Mouse (Mus musculus): ENCODE measurements around the gene Hsp90ab1. TPM values are rescaled to one million over a fixed set of nuclear protein-coding genes. Genes with fewer than 3 reads are reported as not detected.
A peak's percentile ranks its signal among the peaks of the same experiment; 100 is the strongest.

Gene Hsp90ab1
- total RNA-seq, 2 experiments from 2014 or later = 448 to 829 TPM

DNA sequence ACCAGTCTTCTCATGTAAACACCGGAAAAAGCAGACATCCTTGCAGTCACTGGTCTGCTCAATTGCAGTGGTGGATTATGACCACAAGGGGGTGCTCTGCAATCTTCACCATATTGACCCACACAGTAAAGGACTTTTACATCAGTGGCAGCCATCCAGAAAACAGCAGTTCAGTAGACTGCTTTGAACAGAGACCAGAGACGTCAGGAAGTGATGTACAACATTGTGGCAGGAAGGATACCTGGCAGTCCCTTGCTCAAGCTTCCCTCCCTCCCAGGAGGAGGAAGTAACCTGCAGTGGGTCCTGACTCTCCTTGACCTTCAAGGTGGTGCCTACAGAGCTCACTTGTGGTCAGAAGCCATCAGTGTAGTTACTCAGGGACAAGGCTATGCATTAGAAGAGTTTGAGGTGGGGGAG is 8.5 kb upstream of the Hsp90ab1 start:
- ATAC-seq (ENCODE audit: poor library complexity, severe bottlenecking) = peak; percentile 60

DNA sequence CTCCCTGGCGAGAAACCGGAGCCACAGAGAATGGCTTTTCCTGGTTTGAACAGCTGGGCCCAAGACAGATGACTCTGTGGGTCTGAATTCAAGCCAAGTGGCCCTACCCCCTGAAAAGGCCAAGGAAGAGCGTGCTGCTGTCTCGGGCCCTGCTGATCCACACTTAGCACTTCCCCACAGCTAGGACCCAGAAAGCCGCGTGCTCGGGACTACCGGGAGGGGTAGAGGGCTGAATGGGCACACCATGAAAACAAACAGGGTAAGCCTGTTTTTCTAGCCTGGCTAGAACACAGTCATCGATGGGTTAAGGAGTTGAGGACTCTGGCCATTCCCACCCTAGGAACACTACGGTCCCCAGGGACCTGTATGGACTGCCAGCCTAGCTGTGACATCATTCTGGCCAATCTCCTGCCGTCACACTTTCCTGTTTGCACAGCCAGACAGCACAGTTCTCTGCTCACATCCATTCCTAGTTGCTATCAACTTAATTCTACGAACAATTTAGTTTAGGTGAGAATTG is 7.9 kb upstream of the Hsp90ab1 start:
- no peak for ATAC-seq (ENCODE audit: poor library complexity, severe bottlenecking)

DNA sequence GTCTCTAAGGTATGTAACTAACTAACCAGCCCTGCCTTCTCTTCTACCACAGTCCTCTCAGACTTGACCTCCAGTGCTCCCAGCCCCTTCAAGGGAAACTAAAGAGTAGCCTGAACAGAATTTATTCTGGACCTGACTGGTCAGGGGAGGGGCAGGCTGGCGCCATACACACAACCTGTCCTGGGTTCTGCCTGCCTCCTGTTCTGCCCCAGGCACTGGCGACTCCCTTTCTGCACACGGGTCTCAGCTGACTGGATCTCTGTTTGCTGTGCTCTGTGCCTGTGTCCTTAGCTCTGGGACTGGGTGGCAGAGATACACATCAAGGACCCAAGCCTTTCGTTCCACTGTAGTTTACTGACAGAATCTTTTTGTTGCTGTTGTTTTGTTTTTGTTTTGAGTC is 6.5 kb upstream of the Hsp90ab1 start:
- ATAC-seq (ENCODE audit: poor library complexity, severe bottlenecking) = no peak

DNA sequence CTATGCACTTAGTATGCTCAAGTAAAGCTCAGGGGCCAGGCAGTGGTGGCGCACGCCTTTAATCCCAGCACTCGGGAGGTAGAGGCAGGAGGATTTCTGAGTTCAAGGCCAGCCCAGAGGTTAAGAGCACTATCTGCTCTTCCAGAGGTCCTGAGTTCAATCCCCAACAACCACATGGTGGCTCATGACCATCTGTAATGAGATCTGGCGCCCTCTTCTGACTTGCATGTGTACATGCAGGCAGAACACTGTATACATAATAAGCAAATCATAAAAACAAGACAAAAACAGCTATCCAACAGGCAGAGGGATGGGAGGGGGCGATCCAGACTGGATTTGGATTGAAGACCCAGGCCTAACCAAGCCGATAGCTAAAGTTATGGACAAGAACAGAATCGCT is 5.8 kb upstream of the Hsp90ab1 start:
- no peak for ATAC-seq (ENCODE audit: poor library complexity, severe bottlenecking)

DNA sequence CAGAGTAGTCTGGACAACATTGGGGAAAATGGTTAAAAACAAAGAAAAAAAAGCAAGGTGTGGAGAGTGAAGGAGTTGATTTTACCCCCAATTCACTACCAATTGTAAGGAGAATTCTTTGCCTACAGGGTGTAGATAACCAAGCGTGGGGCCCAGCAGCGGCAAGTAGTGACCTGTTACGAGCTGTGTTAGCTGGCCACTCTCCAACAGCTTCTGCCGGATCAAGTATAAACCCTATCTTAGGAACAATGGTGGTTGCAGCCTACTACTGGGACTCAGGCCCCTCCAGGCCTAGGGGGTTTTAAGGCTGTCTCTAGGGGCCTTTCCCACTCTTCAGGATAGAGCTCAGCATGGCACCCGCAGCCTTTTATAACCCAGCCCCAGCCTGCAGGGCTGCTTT is 5.2 kb upstream of the Hsp90ab1 start:
- ATAC-seq (ENCODE audit: poor library complexity, severe bottlenecking) = no peak

DNA sequence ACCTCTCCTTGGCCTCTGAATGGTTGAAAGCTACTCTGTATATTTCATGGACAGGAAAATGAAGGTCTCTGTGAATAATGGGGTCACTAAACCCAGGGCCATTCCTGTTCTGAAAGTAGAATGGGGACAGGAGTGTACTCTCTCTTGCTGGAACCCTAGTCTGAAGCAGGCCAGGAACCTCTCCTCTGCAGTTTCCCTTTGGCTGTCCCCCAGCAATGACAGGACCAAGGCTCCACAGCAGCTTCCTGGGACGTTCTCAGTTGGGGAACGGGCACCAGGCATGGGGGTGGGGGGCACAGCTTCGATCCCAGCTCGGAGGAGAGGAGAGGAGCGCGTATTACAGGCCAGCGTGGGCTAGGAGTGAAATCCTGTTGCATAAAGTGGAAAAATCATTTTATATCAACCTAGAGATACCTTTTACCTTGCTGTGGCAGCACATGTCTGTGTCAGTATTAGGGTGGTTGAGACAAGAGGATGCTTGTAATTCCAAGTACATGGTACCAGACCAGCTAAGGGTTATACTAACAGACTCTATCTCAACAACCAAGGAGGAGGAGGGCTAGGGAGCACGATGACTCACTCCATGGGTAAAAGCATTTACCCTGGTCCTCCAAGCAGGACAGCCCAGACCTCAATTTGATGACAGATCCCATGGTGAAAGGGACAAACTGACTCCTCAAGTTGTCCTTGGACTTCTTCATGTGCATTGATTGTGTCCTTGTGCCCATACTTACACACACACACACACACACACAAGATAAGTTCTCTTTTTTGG is 2.2 kb upstream of the Hsp90ab1 start:
- ATAC-seq (ENCODE audit: poor library complexity, severe bottlenecking) = no peak

DNA sequence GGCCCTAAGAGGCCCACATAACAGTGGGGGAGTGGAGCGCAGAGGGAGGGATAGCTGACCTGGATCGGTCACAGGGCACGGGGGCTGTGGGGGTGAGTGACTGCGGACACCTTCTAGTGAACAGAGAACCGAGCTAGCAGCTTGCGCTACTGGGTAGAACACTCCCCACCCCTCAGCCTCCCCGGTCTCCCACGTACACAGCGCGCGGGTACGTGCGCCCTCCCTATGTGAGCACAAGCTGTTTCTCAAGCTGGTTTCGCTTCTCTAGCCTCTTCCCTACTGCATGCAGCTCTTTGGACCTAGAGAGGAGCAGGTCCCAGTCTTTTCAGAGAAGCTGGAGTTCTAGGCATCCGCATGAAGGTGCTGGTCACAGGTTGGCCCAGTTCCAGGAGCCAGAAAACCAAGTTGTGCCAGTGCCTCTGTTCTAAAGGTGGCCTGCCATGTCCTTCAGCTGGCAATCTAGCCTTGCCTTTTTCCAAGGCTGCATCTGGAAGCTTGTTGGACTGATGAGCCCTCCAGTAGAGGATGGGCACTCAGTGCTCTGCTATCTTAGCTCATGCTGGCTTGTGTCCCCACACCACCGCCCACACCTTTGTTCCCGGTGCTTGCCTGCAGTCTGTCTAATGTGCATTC is 1.2 kb upstream of the Hsp90ab1 start:
- ATAC-seq (ENCODE audit: poor library complexity, severe bottlenecking) = peak; percentile 47

DNA sequence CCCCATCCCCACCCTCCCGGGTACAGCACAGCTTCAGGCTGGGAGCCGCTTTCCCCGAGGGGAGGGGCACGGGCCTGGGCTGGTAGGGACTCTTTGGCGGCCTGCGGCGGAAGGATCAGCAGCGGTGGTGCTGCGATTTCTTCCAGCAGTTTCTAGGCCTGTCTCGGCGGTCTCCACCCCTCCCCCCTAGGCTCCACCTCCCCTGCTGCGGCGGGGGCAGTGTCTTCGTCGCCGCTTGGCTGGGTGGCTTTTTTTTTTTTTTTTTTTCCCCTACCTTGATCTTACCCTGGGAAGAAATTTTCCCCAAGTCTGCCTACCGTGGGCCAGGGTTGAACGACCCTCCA is 681 bp upstream of the Hsp90ab1 start:
- peak; percentile 66 for ATAC-seq (ENCODE audit: poor library complexity, severe bottlenecking)

DNA sequence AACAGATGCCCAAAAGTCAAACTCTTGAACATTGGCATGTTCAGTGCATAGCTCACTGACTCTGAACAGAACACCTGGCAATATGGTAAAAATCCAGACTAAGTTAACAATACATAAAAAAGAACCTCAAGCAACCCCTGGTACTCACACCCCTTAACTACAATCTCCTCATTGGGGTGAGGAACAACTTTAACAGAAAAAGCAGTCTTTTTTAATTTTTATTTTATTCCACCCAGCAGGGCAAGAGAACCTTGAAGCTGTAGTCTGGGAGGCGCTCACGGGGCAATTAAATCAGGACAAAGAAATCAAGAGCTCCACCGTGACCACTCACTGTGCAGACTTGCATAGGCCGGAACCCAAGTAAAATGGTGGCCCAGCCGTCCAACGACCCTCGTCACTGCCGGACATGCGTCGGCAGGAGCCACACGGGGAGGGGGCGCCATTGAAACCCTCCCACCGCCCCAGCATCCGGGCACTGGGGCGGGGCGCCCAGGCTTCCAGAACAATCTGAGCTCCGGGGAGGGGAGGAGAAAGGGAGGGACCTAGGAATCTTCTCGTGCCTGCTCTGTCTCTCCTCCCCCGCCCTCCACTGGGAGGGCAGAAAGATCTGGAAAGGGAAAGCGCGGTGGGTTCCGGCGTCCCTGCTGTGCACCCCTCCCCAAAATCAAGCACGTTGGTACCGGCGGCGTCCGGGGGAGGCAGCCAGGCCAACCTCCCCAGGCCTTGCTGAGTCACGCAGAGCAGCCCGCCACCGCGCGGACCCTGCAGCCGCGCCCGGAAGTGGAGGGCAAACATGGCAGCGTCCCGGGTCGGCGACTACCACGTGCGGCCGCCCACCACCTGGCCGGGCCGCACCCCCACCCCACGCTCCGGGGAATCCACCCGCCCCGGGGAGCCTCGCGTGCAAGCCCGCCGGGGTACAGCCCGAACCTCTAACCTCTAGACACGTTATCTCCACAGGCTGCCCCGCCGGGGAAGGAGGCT is 676 bp downstream of the Hsp90ab1 start:
- peak; percentile 47 for ATAC-seq (ENCODE audit: poor library complexity, severe bottlenecking)

DNA sequence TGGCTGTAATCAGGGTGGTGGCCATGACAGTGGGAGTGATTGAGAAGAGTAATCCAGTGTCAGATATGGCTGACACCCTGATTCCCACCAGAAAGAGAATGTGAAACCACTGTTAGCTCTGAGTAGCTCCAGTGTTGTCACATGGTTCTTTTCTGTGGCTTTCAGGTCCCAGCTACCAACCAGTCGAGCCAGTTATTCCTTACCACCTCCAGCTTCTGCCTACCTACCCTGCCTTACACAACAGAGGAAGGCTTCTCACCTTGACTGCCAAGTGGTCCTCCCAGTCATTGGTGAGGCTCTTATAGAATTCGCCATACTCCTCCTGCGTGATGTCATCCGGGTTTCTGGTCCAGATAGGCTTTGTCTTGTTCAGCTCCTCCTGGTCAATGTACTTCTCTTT is 3.1 kb downstream of the Hsp90ab1 start:
- no peak for ATAC-seq (ENCODE audit: poor library complexity, severe bottlenecking)

DNA sequence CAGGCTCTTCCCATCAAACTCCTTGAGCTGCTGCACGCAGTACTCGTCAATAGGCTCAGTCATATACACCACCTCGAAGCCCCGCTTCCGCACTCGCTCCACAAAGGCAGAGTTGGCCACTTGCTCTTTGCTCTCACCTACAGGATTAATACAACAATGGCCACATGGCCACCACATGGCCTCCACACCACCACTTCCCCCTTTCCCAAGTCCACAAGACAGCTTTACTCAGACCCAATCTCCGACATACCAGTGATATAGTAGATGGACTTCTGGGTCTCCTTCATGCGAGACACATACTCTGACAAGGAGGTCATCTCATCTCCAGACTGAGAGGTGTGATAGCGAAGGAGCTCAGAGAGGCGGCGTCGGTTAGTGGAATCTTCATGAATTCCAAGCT is 4.1 kb downstream of the Hsp90ab1 start:
- ATAC-seq (ENCODE audit: poor library complexity, severe bottlenecking) = no peak

DNA sequence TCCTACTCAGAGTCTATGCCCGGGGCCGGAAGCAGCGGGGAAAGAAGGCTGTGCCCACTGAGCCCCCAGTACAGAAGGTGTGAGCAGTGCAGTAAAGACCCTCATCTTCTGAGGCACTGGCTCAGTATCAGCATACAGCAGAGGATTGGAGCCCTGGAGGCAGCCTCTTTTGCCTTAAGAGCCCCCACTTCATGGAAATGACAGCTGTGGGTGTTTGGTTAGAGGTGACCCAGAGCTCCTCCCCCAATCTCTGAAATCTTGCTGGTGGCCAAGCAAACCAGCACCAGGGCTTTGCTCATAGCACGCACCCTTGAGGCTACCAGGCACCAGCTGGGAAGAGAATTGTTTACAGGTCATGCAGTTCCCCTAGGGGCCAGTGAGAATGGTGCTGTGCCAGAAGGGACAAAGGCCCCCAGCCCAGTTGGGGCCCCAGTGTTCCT is 5.9 kb downstream of the Hsp90ab1 start:
- no peak for ATAC-seq (ENCODE audit: poor library complexity, severe bottlenecking)

DNA sequence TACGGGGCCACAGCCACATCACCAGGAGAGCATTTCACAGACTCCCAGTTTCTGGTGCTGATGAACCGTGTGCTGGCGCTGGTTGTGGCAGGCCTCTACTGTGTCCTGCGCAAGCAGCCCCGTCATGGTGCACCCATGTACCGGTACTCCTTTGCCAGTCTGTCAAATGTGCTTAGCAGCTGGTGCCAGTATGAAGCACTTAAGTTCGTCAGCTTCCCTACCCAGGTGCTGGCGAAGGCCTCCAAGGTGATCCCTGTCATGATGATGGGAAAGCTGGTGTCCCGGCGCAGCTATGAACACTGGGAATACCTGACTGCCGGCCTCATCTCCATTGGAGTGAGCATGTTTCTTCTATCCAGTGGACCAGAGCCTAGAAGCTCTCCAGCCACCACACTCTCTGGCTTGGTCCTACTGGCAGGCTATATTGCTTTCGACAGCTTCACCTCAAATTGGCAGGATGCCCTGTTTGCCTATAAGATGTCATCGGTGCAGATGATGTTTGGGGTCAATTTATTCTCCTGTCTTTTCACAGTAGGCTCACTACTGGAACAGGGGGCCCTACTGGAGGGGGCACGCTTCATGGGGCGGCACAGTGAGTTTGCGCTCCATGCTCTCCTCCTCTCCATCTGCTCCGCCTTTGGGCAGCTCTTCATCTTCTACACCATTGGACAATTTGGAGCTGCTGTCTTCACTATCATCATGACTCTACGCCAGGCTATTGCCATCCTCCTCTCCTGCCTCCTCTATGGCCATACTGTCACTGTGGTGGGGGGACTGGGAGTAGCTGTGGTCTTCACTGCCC is 6.5 kb downstream of the Hsp90ab1 start:
- no peak for ATAC-seq (ENCODE audit: poor library complexity, severe bottlenecking)

DNA sequence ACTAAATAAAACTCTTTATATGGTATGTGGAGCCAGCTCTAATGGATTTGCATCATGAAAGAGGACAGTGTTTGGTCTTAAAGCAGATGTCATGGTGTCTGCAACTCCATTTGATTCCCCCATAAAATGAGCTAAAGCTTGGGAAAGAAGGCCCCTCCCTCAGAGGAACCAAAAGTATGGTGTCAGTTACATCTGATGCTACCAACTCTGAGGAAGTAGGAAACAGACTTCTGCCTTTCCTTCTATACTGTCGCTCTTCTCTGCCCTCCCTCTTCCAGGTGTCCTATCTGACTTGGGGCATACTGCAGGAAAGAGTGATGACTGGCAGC is 7.1 kb downstream of the Hsp90ab1 start:
- no peak for ATAC-seq (ENCODE audit: poor library complexity, severe bottlenecking)

DNA sequence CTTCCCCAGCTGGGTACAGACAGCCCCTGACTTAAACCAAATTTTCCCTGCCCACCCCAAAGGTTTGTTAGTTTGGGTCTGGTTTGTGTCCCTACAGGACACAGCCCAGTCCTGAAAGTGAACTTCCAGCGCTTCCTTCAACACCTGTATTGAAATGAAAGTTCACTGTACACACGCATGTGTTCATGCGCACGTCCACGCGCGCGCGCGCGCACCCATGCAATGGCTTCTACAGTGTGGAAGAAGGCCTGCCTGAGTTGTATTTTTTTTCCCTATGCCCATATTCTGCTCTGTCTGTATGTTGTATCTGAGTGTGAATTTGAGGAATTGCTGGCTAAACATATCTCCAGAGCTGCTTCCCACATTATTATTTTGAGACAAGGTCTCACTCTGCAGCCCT is 8.0 kb downstream of the Hsp90ab1 start:
- ATAC-seq (ENCODE audit: poor library complexity, severe bottlenecking) = no peak

DNA sequence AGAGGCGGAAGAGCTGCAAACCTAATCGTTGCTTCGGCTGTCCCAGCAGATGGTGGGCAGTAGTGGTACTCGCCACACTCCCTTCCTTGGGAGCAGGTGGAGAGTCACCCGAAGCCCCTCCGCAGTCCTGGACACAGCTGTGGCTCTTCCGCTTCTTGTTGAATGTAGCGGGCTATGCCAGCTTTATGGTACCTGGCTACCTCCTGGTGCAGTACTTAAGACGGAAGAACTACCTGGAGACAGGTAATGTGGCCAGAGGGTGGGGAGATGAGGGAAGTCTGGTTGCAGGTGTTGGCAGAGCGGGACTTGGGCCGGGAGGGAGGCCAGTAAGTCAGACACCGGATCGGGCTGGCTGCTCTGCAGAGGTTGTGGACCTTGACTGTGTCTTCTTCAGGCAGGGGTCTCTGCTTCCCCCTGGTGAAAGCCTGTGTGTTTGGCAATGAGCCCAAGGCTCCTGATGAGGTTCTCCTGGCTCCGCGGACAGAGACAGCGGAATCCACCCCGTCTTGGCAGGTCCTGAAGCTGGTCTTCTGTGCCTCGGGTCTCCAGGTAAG is 8.5 kb downstream of the Hsp90ab1 start:
- ATAC-seq (ENCODE audit: poor library complexity, severe bottlenecking) = no peak

DNA sequence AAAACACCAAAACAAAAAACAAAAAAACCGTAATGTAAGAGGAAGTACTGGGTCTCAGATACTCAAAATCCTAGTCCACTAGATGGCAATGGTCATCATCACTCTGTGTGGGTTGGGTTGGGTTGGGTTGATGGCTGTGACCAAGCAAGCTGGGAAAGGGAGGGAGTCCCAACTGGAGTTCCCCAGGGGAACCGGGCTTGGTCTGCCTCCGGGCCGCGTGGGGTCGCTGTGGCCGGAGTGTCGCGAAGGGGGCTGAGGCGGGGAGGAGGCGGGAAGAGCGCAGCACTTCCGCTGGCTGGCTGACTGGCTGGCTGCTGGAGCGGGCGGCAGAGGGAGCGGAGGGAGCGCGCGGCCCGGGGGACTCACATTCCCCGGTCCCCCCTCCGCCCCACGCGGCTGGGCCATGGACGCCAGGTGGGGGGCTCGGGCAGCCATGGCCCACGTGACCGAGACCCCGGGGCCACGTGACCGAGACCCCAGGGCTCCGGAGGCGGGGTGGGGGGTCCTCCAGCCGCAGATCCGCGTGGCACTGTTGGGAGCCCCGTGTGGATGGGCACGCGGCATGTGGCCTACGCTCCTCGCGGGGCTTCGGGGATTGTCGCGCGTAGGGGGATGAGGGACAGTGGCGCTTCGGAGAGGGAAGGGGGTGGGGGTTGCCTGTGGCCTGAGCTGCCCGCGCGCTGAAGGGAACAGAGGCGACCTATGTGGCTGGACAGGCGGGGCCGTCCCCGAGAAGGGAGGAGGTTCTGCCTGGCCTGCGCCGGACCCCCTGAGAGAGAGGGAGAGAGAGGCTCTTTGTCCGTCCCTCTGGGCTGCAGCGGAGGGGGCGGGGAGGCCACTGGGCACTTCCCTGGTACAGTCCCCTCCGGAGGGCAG is 9.2 kb downstream of the Hsp90ab1 start, which contains the start of gene Slc35b2:
Gene Slc35b2 (plus strand): TSS at position 220 of the 876 bp plus-strand sequence.
- peak; percentile 93 for ATAC-seq (ENCODE audit: poor library complexity, severe bottlenecking)

DNA sequence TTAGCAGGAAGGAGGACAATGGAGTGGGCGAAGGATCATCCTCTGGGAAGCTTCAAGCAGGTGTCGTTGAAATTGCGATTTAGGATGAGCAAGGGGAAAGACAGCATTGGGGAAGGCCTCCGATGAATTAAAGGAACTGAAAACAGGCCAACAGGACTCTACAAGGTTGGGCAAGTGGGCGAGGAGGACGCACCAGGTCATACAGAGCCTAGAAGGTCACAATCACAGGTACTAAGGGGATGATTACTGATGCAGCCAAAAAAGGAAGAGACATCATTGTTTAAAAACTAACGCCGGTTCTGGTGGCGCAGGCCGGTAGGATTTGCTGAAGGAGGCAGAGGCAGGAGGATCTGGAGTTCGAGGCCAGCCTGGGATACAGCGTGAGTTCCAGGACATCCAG is 9.9 kb downstream of the Hsp90ab1 start:
- ATAC-seq (ENCODE audit: poor library complexity, severe bottlenecking) = no peak
